Comparison of ENCODE assay signal across 8 mouse cellular contexts in genomic region chr4:131252602-131253442, GRCm38 (mm10).
DNase-seq lines count a peak whose midpoint lies in the region; ATAC-seq and TF ChIP-seq lines count a peak whose summit lies in the region.

No protein-coding gene starts in this region.

- TF ChIP-seq POLR2A in heart, adult 2 months (IDR thresholded peaks at IDR 0.05; ENCODE audit: insufficient read depth, low read depth, low read length) = no peak
- TF ChIP-seq POLR2A in testis, adult 2 months (IDR thresholded peaks at IDR 0.05; ENCODE audit: control insufficient read depth, low read depth, low read length) = no peak

- peak; percentile 95 for TF ChIP-seq CTCF in heart, adult 2 months (IDR thresholded peaks at IDR 0.05)
- TF ChIP-seq CTCF in intestine, postnatal 0 days (IDR thresholded peaks at IDR 0.05; ENCODE audit: low read depth) = peak; percentile 85
- peak; percentile 63; the same call in 1 of the 2 replicates for TF ChIP-seq CTCF in testis, adult 2 months (IDR thresholded peaks at IDR 0.05; ENCODE audit: control insufficient read depth, insufficient read depth, insufficient replicate concordance, low read depth, low read length)

- H3K4me1 ChIP-seq in liver, embryonic 12.5 days = no peaks in the 10 kb centered on the region
- peaks cover 5% of the 10 kb centered on the region; the same call in 1 of the 2 replicates for H3K4me1 ChIP-seq in embryonic facial prominence, embryonic 13.5 days
- H3K4me1 ChIP-seq in heart, adult 2 months (ENCODE audit: control insufficient read depth, insufficient read depth, low read length) = peaks cover 11% of the 10 kb centered on the region
- H3K4me1 ChIP-seq in intestine, postnatal 0 days (replicated peaks; ENCODE audit: control insufficient read depth, insufficient read depth, low read length) = no peaks in the 10 kb centered on the region
- H3K4me1 ChIP-seq in limb, embryonic 10.5 days = peaks cover 20% of the 10 kb centered on the region
- H3K4me1 ChIP-seq in midbrain, embryonic 16.5 days (ENCODE audit: control insufficient read depth, insufficient read depth, low read length) = peaks cover 7% of the 10 kb centered on the region; the same call in 1 of the 2 replicates
- no peaks in the 10 kb centered on the region; the same call in 1 of the 2 replicates for H3K4me1 ChIP-seq in testis, adult 2 months (ENCODE audit: control insufficient read depth, insufficient read depth, low read length)

- TF ChIP-seq EP300 in heart, adult 2 months (IDR thresholded peaks at IDR 0.05; ENCODE audit: insufficient read depth, low read depth, low read length) = 0 out of 2 replicates have a peak, but pooled peaks have one; percentile 46

- no peaks in the 10 kb centered on the region for H3K36me3 ChIP-seq in liver, embryonic 12.5 days
- no peaks in the 10 kb centered on the region for H3K36me3 ChIP-seq in embryonic facial prominence, embryonic 13.5 days
- no peaks in the 10 kb centered on the region for H3K36me3 ChIP-seq in heart, adult 2 months (ENCODE audit: control insufficient read depth, insufficient read depth, low read length)
- H3K36me3 ChIP-seq in intestine, postnatal 0 days (ENCODE audit: control insufficient read depth, insufficient read depth) = no peaks in the 10 kb centered on the region
- no peaks in the 10 kb centered on the region for H3K36me3 ChIP-seq in limb, embryonic 10.5 days
- H3K36me3 ChIP-seq in midbrain, embryonic 16.5 days (ENCODE audit: control insufficient read depth, insufficient read depth, low read length) = no peaks in the 10 kb centered on the region
- H3K36me3 ChIP-seq in testis, adult 2 months (ENCODE audit: control insufficient read depth, insufficient read depth, low read length) = no peaks in the 10 kb centered on the region

- peak; percentile 57 for DNase-seq in liver
- DNase-seq in heart, adult 2 months = peak; percentile 80
- peak; percentile 85 for DNase-seq in limb, embryonic 10.5 days (ENCODE audit: low spot score)

- H3K4me2 ChIP-seq in liver, embryonic 12.5 days = no peak overlapping the region
- H3K4me2 ChIP-seq in embryonic facial prominence, embryonic 13.5 days = peak overlapping the region; percentile 52
- H3K4me2 ChIP-seq in intestine, postnatal 0 days (replicated peaks; ENCODE audit: low read depth) = peak overlapping the region; percentile 38; the same call in 1 of the 2 replicates
- peak overlapping the region; percentile 49 for H3K4me2 ChIP-seq in midbrain, embryonic 16.5 days (ENCODE audit: low read length)

- no peaks in the 10 kb centered on the region for H3K9me3 ChIP-seq in liver, embryonic 12.5 days (replicated peaks)
- H3K9me3 ChIP-seq in embryonic facial prominence, embryonic 13.5 days = no peaks in the 10 kb centered on the region
- H3K9me3 ChIP-seq in intestine, postnatal 0 days (ENCODE audit: control insufficient read depth) = no peaks in the 10 kb centered on the region
- no peaks in the 10 kb centered on the region for H3K9me3 ChIP-seq in limb, embryonic 10.5 days (replicated peaks)
- no peaks in the 10 kb centered on the region for H3K9me3 ChIP-seq in midbrain, embryonic 16.5 days (replicated peaks; ENCODE audit: control insufficient read depth, low read length, poor library complexity, severe bottlenecking)

- H3K9ac ChIP-seq in liver, embryonic 12.5 days = no peak overlapping the region
- H3K9ac ChIP-seq in embryonic facial prominence, embryonic 13.5 days = 0 out of 2 replicates have a peak overlapping the region, but pooled peaks have one; percentile 49
- H3K9ac ChIP-seq in heart, adult 2 months (ENCODE audit: low read depth, low read length) = no peak overlapping the region
- H3K9ac ChIP-seq in intestine, postnatal 0 days (ENCODE audit: low read depth, low read length) = no peak overlapping the region
- H3K9ac ChIP-seq in midbrain, embryonic 16.5 days (ENCODE audit: low read depth, low read length) = peak overlapping the region; percentile 26; the same call in 1 of the 2 replicates

- no peak for ATAC-seq in liver, embryonic 12.5 days
- no peak for ATAC-seq in embryonic facial prominence, embryonic 13.5 days (ENCODE audit: insufficient number of reproducible peaks, insufficient read depth, low FRiP score, low TSS enrichment, low read depth)
- no peak for ATAC-seq in intestine, postnatal 0 days
- peak; percentile 85 for ATAC-seq in midbrain, embryonic 16.5 days

- H3K27me3 ChIP-seq in liver, embryonic 12.5 days (replicated peaks) = peaks cover 12% of the 10 kb centered on the region
- peaks cover 15% of the 10 kb centered on the region for H3K27me3 ChIP-seq in embryonic facial prominence, embryonic 13.5 days
- H3K27me3 ChIP-seq in heart, adult 2 months (ENCODE audit: control insufficient read depth, insufficient read depth, low read length) = 0 out of 2 replicates have a peak, but pooled peaks cover 1% of the 10 kb centered on the region
- peaks cover 9% of the 10 kb centered on the region for H3K27me3 ChIP-seq in intestine, postnatal 0 days (replicated peaks; ENCODE audit: control insufficient read depth, insufficient read depth, low read length)
- peaks cover 10% of the 10 kb centered on the region for H3K27me3 ChIP-seq in limb, embryonic 10.5 days (ENCODE audit: low read depth, poor library complexity, severe bottlenecking)
- no peaks in the 10 kb centered on the region; the same call in 1 of the 2 replicates for H3K27me3 ChIP-seq in midbrain, embryonic 16.5 days (ENCODE audit: control insufficient read depth, insufficient read depth, low read depth, low read length)
- H3K27me3 ChIP-seq in testis, adult 2 months (ENCODE audit: control insufficient read depth, insufficient read depth, low read length) = no peaks in the 10 kb centered on the region

- H3K79me2 ChIP-seq in heart, adult 2 months (replicated peaks; ENCODE audit: control insufficient read depth, insufficient read depth, low read length) = no peaks in the 10 kb centered on the region

- intact Hi-C loops in heart, adult 2 months (cut with DNase I) = loop anchor here (1.0 to 5.0 kb wide), 5 partner anchors 111 to 586 kb away; partner anchors contain the start of gene Ptpru

- no peak overlapping the region for H3K27ac ChIP-seq in liver, embryonic 12.5 days
- H3K27ac ChIP-seq in embryonic facial prominence, embryonic 13.5 days = no peak overlapping the region
- no peak overlapping the region for H3K27ac ChIP-seq in heart, adult 2 months
- H3K27ac ChIP-seq in intestine, postnatal 0 days (ENCODE audit: low read depth, low read length) = no peak overlapping the region
- H3K27ac ChIP-seq in limb, embryonic 10.5 days = peak overlapping the region; percentile 72
- no peak overlapping the region for H3K27ac ChIP-seq in midbrain, embryonic 16.5 days (ENCODE audit: low read length)
- no peak overlapping the region for H3K27ac ChIP-seq in testis, adult 2 months (ENCODE audit: control insufficient read depth, insufficient read depth, low read depth, low read length)

- WGBS in liver, embryonic 12.5 days (ENCODE audit: insufficient replicate concordance) = 22% methylated on average over 30 of the region's 30 CpGs
- 21% methylated on average over 30 of the region's 30 CpGs for WGBS in embryonic facial prominence, embryonic 13.5 days
- 19% methylated on average over 30 of the region's 30 CpGs for WGBS in heart, adult 2 months
- 20% methylated on average over 30 of the region's 30 CpGs for WGBS in intestine, postnatal 0 days
- WGBS in limb, embryonic 10.5 days = 26% methylated on average over 30 of the region's 30 CpGs
- 17% methylated on average over 30 of the region's 30 CpGs for WGBS in midbrain, embryonic 16.5 days

- no peak overlapping the region for H3K4me3 ChIP-seq in liver, embryonic 12.5 days
- peak overlapping the region; percentile 30 for H3K4me3 ChIP-seq in embryonic facial prominence, embryonic 13.5 days
- 0 out of 2 replicates have a peak overlapping the region, but pooled peaks have one; percentile 7 for H3K4me3 ChIP-seq in heart, adult 2 months
- H3K4me3 ChIP-seq in intestine, postnatal 0 days (ENCODE audit: low read depth, low read length) = no peak overlapping the region
- H3K4me3 ChIP-seq in limb, embryonic 10.5 days = peak overlapping the region; percentile 45
- no peak overlapping the region for H3K4me3 ChIP-seq in midbrain, embryonic 16.5 days (ENCODE audit: low read depth, low read length)
- no peak overlapping the region for H3K4me3 ChIP-seq in testis, adult 2 months (ENCODE audit: control insufficient read depth, low read depth, low read length)

Comparison
In these comparisons a context has a peak if more than half of its experiments do, and no peak if none do; other contexts are left out.
1. H3K4me3 ChIP-seq: peak in embryonic facial prominence, embryonic 13.5 days (single experiment), heart, adult 2 months (single experiment) and limb, embryonic 10.5 days (single experiment); none in liver, embryonic 12.5 days (single experiment), intestine, postnatal 0 days (single experiment), midbrain, embryonic 16.5 days (single experiment) and testis, adult 2 months (single experiment).
2. H3K9ac ChIP-seq: peak in embryonic facial prominence, embryonic 13.5 days (single experiment) and midbrain, embryonic 16.5 days (single experiment); none in liver, embryonic 12.5 days (single experiment), heart, adult 2 months (single experiment) and intestine, postnatal 0 days (single experiment).
3. Peak in every context shown above with its lines, with median percentiles within 50 percentile points of each other: DNase-seq and CTCF ChIP-seq.